Mouse (Mus musculus): Measurements from ENCODE around the gene Qpctl.

Gene Qpctl

DNA sequence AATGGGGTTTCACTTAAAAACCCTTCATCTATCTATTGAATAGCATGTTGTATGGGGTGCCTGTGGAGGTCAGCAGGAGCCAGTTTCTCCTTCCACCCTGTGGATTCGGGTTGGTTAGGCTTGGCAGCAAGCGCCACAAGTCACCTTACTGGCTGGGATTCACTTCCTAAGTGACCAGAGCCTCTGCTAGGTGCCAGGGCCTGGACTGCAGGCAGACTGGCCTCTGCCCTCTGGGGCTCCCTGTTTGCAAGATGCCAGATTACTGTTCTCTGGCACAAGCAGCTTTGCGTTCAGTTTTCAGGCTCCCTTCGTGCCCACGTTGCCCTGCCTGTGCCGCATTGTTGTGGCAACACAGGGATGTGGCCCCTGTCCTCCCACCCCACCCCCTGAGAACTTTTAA, 24.4 kb downstream of the Qpctl start:
- no peak for DNase-seq (ENCODE audit: extremely low read depth, insufficient read length, low spot score)

- no peak for DNase-seq (ENCODE audit: extremely low read depth, insufficient read length, low spot score)
Measured at GRCm38 (mm10) chr7:19121686-19122085, 27.4 kb downstream of the Qpctl start.

DNA sequence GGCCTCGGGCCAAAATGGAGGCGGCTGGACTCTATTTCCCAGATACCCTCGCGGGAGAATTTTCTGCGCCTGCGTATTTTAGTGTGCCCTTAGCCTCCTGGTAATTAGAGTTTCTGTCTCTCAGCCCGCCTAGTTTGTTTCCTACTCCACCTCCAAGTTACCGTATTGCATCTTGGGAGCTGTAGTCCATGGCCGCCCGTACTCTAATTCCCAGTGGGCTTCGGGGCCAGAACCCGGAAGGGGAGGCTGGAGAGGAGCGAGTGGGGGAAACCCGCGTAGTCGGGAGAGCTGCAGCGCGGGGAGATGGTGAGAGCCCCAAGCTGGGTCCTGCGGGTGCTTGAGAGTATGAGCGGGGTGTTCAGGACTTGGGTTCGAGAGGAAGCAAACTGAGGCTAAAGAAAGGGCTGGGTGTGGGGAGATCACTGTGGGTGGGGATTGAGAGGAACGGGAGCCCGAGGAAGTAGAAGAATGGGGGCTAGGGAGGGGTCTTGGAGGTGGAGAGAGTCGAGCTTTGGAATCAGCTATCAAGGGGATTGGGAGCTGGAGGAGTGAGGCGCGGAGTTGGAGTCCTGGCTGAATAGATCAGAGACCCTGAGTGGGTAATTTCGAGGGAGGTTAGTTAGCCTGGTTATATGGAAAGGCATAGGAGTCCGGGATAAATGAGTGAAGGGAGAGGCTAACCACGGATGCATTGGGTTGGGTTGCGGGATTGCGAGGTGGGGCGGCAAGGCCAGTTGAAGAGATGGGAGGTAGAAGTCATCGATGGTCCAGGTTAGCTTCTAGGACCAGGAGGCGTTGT, 29.3 kb downstream of the Qpctl start, which contains the start of gene Fbxo46:
Gene Fbxo46, plus strand, starts transcription at position 229 of the 799 bp plus-strand sequence.
- peak; percentile 83 for DNase-seq (ENCODE audit: extremely low read depth, insufficient read length, low spot score)

DNA sequence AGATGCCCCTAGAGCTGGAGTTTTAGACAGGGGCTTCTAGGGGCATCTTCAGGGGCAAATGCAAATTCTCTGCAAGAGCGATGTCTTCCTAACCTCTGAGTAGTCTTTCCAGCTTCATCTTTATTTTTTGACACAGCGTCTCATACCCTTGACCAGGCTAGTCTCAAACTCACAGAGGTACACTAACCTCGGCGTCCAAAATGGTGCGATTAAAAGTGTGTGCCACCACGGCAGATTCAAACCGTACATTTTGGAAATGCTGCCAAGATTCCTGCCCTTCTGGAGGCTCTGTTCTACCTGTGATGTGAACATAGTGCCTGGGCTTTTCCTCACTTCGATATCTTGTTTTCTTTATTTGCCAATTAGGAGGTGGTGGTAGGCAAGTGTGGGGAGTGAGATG, 30.0 kb downstream of the Qpctl start:
- no peak for DNase-seq (ENCODE audit: extremely low read depth, insufficient read length, low spot score)

GRCm38 (mm10) chr7:19118028-19118771, 30.9 kb downstream of the Qpctl start, which contains the start of gene Gm4969:
Gm4969 (minus strand) TSS chr7:19118368.
- no peak for DNase-seq (ENCODE audit: extremely low read depth, insufficient read length, low spot score)

DNA sequence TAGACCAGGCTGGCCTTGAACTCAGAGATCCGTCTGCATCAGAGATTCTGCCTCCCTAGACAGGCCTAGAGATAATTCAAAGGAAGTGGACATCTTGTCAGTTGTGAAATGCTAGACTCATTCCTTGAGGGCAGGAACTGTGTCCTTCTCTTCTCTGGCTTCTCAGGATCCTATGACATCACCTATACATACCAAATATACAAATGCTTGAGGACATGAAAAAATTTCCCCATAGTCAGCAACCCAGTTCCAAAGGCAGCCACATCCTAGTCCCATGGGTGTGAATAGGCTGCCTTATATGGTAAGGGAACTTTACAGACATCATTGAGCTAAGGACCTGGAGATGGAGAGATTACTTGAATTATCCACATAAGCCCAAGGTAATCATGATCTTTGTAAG, 39.5 kb downstream of the Qpctl start:
- no peak for DNase-seq (ENCODE audit: extremely low read depth, insufficient read length, low spot score)

- no peak for DNase-seq (ENCODE audit: extremely low read depth, insufficient read length, low spot score)
Measured at GRCm38 (mm10) chr7:19107436-19107835, 41.7 kb downstream of the Qpctl start.

DNA sequence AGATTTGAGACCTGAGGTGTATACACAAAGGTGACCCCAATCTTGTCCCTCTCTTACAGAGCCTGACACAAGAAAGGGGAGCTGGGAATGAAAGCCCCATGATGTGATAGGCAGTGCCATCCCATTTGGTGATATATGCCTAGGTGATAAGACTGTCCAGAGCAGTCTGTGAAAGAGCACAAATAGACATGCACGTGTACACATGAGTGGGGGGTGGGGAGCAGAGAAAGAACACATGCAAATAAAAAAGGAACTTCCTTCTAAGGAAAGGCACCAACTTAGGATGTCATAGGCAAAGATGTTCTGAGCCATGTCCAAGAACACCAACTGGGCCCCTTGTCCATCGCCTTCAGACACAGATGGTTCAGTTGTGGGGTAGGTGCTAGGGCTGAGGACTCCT, 44.6 kb downstream of the Qpctl start:
- no peak for DNase-seq (ENCODE audit: extremely low read depth, insufficient read length, low spot score)

- DNase-seq (ENCODE audit: extremely low read depth, insufficient read length, low spot score): no peak
Measured at GRCm38 (mm10) chr7:19103741-19104140, 45.4 kb downstream of the Qpctl start.

- DNase-seq (ENCODE audit: extremely low read depth, insufficient read length, low spot score): no peak
Measured at GRCm38 (mm10) chr7:19100290-19100689, 48.8 kb downstream of the Qpctl start.

- no peak for DNase-seq (ENCODE audit: extremely low read depth, insufficient read length, low spot score)
Measured at GRCm38 (mm10) chr7:19098811-19099210, 50.3 kb downstream of the Qpctl start.

DNA sequence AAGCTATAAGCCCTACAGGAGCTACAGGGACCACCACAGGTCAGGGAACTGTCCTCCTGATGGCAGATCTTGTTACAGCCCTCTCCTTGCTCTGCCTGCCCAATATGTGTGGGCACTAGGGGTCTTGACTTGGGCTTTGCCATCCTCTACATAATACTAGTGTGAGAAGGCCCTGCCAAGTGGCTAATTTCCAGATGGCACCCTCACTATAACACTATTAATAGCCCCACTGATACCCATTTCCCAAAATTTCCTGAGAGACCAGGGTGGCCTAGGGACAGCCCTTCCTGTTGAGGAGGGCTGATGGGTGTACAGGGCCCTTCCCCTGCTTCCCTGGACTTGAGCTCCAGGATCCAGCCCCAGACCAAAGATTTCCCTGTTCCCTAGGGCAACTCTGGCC, 51.2 kb downstream of the Qpctl start:
- DNase-seq (ENCODE audit: extremely low read depth, insufficient read length, low spot score): no peak

GRCm38 (mm10) chr7:19097217-19097616, 51.9 kb downstream of the Qpctl start:
- no peak for DNase-seq (ENCODE audit: extremely low read depth, insufficient read length, low spot score)

DNA sequence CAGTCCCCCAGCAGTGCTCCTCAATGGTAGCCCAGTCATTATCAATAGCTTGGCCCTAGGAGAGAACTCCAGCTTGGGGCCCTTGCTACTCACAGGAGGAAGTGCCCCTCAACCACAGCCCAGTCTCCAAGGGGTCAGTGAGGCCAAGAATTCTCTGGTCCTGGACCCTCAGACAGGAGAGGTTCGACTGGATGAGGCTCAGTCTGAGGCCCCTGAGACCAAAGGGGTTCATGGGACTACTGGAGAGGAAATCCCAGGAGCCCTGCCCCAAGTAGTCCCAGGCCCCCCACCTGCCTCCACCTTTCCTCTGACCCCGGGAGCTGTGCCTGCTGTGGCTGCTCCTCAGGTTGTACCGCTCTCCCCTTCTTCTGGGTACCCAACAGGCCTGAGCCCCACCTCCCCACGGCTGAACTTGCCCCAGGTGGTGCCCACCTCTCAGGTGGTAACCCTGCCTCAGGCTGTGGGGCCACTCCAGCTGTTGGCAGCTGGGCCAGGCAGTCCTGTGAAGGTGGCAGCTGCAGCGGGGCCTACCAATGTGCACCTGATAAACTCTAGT, 52.6 kb downstream of the Qpctl start:
- no peak for DNase-seq (ENCODE audit: extremely low read depth, insufficient read length, low spot score)

GRCm38 (mm10) chr7:19095751-19096110, 53.4 kb downstream of the Qpctl start:
- peak; percentile 84 for DNase-seq (ENCODE audit: extremely low read depth, insufficient read length, low spot score)

GRCm38 (mm10) chr7:19094826-19095750, 54.0 kb downstream of the Qpctl start:
- peak; percentile 79 for DNase-seq (ENCODE audit: extremely low read depth, insufficient read length, low spot score)

DNA sequence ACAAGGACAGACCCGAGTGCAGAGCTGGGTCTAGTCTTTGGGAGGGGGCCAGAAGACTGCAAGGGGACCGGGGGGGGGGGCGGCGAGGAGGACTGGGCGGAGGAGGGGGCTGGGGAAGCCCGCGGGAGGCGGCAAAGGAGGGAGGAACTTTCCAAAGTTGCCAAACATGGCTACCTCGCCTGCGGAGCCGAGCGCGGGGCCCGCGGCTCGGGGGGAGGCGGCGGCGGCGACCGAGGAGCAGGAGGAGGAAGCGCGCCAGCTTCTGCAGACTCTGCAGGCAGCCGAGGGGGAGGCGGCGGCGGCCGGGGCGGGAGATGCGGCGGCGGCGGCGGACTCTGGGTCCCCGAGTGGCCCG, 54.6 kb downstream of the Qpctl start, which contains the start of gene Six5:
Gene Six5, plus strand, starts transcription at position 124 of the 355 bp plus-strand sequence.
- no peak for DNase-seq (ENCODE audit: extremely low read depth, insufficient read length, low spot score)

GRCm38 (mm10) chr7:19093537-19094385, 55.3 kb downstream of the Qpctl start:
- peak; percentile 96 for DNase-seq (ENCODE audit: extremely low read depth, insufficient read length, low spot score)

DNA sequence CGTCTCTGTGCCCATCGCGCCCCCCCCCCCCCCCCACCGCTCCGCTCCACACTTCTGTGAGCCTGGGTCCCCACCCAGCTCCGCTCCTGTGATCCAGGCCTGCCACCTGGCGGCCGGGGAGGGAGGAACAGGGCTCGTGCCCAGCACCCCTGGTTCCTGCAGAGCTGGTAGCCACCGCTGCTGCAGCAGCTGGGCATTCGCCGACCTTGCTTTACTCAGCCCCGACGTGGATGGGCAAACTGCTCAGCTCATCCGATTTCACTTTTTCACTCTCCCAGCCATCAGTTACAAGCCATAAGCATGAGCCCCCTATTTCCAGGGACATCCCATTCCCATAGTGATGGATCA, 55.9 kb downstream of the Qpctl start:
- DNase-seq (ENCODE audit: extremely low read depth, insufficient read length, low spot score): peak; percentile 76
